Mouse (Mus musculus): ENCODE data around the gene Olfr1255.

Gene Olfr1255

DNA sequence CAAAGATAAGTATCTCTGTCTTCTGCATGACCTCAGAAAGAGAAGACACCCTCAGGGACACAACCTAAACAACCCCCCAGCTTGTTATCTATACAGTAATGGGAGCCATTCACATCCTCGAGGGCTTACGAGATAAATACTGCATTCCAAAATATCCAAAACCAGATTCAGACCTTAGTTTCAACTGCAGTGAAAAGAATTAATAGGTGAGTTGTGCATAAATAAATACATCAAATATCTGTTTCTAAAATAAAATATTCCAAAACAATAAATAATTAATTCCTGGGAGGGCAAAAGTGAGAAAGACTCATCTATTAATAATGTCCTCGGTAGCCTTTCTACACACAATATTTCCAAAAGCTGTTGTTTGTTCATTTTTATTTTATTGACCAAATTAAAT, at the start of gene Olfr1255:
TSS of gene Olfr1255 (plus strand) at position 301 of the 400 bp plus-strand sequence.
- DNase-seq (ENCODE audit: low spot score in 2 of 2), result no peak

DNA sequence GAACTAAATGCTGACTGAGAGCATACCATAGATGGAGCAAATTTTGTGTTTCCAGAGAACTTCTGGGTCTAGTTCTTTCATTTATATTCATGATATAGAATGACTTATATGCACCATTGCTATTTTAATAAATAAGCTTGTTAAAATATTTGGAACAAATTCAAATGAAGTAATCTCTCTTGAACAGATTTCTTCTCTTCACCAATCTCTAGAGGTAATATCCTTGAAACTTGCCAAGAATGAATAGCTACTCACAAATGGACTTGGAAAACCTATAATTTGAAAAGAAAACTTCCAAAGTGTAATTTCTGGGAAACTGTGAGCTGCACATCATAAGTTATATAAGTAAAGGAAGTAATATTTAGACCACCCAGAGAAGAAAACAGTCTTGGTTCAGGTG, 18.3 kb upstream of the Olfr1255 start, which contains the start of gene Olfr1254:
TSS of gene Olfr1254 (minus strand) at position 101 of the 400 bp plus-strand sequence.
- DNase-seq (ENCODE audit: low spot score in 2 of 2), result no peak

- no peak for DNase-seq (ENCODE audit: low spot score in 2 of 2)
Observed at GRCm38 (mm10) chr2:89799583-89799982, 12.3 kb upstream of the Olfr1255 start.

DNA sequence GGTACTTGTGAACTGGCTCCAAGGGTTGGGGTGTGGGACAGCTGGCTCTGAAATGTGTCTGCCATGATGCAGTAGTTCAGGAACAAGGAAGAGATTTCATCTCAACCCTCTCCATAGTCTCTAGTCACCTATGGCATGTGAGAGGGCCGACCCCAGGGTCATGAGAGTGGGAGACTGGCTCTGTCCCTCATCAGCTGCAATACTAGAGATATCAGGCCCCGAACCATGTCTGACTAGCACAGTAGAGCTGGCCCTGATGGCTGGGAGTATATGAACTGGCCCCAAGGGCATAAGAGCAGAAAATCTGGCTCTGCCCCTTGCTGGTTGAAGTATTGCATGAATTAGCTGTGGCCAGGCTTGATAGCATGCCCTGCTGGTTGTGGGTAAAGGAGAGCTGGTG, 1.1 kb upstream of the Olfr1255 start:
- no peak for DNase-seq (ENCODE audit: low spot score in 2 of 2)

DNA sequence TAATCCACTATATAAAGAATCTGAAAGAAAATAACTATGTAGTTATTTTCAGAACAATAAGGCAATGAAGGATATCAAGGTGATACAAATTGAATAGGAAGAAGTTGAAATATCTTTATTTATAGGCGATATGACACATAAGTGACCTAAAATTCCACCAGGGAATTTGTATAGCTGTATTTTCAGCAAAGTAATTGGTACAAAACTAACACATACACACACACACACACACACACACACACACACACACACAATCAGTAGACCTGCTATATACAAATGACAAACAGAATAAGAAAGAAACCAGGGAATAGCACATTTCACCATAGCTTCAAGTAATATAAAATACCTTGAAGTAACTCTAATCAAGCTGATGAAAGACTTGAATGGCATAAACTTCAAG, 8.4 kb downstream of the Olfr1255 start:
- DNase-seq (ENCODE audit: low spot score in 2 of 2), result no peak

DNA sequence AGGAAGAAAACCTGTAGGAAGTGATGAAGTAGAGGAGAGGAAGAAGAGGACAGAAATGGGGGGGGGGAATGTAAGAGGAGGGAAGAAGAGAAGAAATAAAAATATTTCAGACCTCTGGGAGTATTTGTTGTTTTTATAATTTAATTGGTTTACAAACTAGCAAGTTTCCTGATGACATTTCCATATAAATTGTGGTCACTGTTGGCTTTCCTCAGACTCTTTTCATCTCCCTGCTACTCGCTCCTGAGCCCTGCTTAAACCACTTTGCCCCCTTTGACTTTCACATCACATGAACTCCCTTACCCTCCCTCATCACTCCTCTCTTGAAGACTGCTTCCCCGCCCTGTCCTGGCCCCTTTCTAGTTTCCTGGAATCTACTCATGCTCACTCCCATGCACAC, 29.6 kb downstream of the Olfr1255 start, which contains the start of gene Olfr1256:
TSS of gene Olfr1256 (minus strand) at position 101 of the 400 bp plus-strand sequence.
- no peak for DNase-seq (ENCODE audit: low spot score in 2 of 2)

- DNase-seq (ENCODE audit: low spot score in 2 of 2), result no peak
Observed at GRCm38 (mm10) chr2:89848105-89848504, 36.3 kb downstream of the Olfr1255 start, which contains the start of gene Olfr48. Gene Olfr48, minus strand, starts transcription at chr2:89848205.

DNA sequence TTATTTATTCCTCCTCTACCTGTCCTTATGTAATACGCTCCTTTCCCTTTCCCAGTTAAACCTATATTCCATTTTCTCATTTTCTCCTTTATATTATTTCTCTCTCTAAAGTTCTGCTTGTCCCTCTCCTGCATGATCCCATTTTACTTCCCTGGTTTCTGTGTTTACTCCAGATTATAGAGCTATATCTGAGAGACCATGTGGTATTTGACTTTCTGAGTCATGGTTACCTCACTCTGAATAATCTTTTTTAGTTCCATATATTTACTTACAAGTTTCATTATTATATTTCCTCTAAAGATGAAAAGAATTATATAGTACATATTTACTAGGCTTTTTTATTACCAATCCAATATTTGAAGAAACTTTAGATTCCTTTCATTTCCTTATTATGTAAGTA, 37.4 kb downstream of the Olfr1255 start:
- no peak for DNase-seq (ENCODE audit: low spot score in 2 of 2)

Data from urinary bladder, postnatal 4 days (tissue).